Mouse (Mus musculus): ENCODE results near the gene Vps29.

Gene Vps29

DNA sequence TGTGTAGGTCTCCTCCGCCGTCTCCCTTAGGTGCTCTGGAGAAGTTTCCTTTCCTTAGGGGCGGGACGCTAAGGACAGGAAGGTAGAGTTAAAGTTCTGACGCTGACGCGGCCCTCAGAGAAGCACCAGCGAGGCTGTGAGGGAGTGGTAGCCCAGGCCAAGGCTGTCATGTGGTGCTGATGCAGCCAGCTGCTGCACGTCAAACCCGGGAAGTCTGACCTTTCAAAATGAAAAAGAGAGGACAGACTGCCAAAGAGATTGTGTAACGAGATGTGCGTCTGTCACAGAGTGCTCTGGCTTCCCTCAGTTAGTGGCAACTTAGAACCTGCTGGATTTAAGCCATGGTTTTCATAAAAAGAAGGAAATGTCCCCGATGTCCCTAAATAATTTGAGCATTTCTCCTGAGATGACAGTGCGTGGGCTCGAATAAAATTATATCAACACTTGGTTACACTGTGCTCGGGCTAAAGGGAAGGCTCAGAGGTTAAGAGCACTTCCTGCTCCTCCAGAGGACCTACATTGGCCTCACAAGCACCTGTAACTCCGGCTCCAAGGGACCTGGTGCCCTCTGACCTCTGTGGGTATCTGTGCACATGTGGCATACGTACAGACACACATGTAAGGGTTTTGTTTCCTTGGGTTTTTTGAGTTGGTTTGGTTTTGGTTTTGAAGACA lies 46.6 kb downstream of the Vps29 start:
- DNase-seq = no peak

DNA sequence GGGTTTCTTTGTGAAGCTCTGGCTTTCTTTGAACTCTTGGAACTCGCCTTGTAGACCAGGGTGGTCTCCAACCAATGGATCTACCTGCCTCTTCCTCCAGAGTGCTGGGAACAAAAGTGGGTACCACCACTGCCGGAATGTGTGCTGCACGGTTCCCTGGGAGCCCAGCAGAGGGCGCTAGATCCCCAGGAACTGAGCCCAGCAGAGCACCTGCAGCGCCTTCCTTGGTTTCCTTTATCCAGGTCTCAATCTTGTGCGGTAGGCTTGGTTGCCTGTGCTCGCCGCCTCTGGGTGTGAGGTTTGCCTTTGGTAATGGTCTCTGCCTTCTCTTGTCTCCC lies 47.1 kb downstream of the Vps29 start:
- DNase-seq = peak; percentile 81

DNA sequence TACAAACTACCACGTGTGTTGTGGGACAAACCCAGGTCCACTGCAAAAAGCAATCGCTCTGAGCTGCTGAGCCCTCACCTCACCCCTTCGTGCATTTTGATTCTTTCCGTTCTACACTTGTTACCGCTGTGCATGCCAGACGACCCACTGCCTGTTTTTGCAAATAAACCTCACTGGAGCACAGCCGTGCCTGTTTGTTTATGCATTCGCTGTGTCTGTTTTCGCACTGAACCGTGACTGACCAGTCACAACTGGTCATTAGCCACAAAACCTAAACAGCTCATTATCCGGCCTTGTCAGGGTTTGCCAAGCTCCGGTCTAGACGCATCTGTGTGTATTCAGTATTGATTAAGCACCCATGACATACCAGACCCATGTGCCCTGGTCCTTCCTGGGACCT lies 48.0 kb downstream of the Vps29 start:
- no peak for DNase-seq

GRCm38 (mm10) chr5:122402772-122403171 lies 48.6 kb downstream of the Vps29 start:
- DNase-seq = no peak

GRCm38 (mm10) chr5:122403362-122403761 lies 49.2 kb downstream of the Vps29 start:
- no peak for DNase-seq

DNA sequence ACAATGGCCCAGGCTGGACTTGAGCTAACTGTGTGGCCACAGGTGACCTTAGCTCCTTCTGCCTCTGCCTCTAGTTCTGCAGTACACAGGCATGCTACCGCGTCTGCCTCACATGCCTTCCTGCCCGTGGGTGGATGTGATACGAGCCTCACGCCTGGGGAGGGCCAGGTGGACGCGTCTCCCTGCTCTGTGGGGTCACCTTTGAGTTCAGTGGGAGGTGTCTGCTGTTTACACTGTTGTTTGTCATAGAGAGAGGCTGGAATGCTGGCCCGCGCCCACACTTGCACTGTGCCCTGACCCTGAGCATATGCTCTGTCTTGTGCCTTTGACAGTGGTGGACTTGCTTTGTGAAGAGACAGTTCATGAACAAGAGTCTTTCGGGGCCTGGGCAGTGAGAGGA lies 51.4 kb downstream of the Vps29 start:
- no peak for DNase-seq

DNA sequence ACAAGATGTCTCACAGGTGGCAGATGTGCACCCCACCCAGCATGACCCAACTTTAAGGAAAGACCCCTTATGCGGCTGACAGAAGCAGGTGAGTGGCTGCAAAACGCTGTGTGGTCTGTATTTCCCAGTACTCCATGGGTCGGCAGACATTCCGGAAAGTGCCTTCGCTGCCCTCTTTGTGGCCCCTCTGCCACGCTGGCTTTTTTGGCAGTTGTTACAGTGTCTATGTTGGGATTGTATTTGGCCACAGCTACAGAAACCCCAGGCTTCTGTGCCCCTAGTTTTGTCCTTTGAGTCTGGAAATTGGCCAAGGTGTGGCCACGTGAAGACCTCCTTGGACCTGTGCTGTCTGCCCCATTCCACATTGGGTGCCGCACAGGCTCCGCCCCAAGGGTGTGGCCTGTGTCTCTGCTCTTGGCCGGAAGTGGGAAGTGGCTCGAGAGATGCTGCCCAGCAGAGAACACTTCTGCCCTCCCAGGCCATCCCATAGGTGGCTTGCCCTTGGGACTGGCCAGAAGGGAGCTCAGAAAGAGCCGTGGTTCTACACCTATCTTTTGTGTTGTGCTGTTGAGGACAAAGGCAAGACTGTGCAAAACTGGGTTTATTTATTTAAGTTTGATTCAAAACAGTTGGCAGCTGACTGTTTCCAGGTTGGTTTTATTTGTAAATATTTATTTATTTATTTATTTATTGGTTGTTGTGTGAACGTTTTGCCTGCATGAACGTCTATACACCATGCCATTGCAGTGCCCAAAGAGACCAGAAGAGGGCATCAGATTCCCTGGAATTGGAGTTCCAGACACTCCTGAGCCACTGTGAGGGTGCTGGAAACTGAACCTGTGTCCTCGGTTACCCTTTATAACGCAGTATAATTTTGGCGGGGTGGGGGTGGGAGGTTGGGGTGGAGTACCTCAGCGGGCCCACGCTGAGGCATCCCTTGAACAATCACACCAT lies 55.8 kb downstream of the Vps29 start:
- no peak for DNase-seq

DNA sequence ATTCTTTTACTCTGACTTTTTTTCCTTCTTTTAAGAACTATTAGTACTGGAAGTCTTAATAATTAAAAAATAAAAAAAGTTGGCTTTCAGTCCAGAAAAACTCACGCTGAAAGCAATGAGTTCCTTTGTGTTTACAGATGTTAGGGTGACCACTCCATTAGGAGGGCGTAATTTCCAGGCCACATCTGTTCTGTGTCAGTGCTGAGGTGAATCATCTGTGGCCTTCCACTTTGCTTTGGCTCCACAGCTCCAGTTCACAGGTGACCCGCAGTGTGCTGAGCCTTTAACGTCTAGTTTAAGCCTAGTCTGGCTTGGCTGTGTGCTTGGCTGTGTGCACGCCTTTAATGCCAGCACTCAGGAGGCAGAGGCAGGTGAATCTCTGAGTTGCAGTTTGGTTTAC lies 57.7 kb downstream of the Vps29 start:
- DNase-seq = no peak

DNA sequence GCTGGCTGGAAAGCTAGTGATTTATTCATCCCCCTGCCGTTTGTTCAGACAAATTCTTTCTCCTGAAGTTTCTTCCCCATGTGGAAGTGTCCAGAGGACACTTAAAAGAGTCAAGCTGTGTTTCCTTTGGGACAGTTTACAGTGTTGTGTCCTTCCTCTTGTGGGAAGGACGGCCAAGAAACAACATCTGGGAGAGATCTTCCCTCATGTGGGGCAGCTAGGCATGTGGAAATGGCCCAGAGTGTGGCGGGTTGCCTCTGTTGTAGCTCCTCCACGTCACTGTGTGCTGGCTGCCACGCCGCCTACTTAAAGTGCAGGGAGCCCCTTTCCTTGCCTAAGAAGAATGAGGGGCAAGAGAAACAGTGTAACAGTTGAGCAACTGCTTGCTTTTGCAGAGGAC lies 58.7 kb downstream of the Vps29 start:
- DNase-seq = no peak

GRCm38 (mm10) chr5:122414351-122414750 lies 60.2 kb downstream of the Vps29 start:
- no peak for DNase-seq

Measured in cerebellum, adult 9-10 months (tissue).